Mouse (Mus musculus) thymus, postnatal 36 days (tissue): ENCODE results near the gene Irak1bp1.

ENCODE experiments used
- DNase-seq, 2 experiments: peaks; one replicate each; pipeline ENCODE4 v3.0.0; 2022; ENCODE audit warnings: mixed read lengths in 2 of 2

Irak1bp1 gene

DNA sequence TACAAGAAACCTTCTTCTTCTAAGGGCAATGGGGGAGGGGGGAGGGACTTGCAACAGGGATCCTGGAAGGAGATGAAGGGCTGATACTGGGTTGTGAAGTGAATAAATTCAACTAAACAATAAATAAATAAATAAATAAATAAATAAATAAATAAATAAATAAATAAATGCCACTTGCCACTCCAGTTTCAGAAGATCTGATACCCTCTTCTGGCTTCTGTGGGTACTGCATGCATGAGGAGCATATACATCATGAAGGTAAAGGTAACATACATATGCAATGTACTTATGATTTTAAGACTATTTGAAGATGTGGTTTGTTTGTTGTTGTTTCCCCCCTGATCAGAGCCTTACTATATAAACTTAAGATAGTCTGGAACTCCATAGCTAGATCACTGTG, 54.8 kb downstream of the Irak1bp1 start:
- no peak for DNase-seq

DNA sequence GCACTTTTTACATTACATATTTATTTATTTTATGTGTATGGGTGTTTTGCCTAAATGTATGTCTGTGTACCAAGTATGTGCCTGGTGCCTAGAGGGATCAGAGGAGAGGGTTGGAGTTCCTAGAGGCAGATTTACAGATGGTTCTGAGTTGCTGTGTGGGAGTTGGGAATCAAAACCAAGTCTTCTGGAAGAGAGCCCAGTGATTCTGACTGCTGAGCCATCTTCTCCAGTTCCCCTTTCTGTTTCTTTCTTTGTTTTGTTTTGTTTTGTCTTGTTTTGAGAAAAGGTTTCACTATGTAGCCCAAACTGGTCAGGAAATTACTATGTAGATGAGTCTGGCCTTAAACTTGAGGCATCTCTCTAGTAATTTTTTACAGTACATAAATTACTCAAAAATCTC, 59.3 kb downstream of the Irak1bp1 start:
- DNase-seq = no peak
